Mouse (Mus musculus) embryo, embryonic 10 days (tissue): Measurements from ENCODE around the gene Aamp.
"Not testable (repeated sequence)": the region's sequence is repeated elsewhere in the genome, so short reads cannot be mapped to it uniquely, and the experiment has no call there.

ENCODE experiments used
- DNase-seq: peaks from one replicate; pipeline ENCODE4 v3.0.0-alpha.2; 2015; ENCODE audit warnings: low spot score

Aamp gene

GRCm38 (mm10) chr1:74284543-74285160, at the start of gene Aamp, which contains the start of gene Pnkd:
Aamp (minus strand) TSS chr1:74284738.
Pnkd (plus strand) TSS chr1:74284930.
- peak; percentile 100 for DNase-seq

GRCm38 (mm10) chr1:74332930-74333329, 48.4 kb upstream of the Aamp start:
- peak; percentile 15 for DNase-seq

DNA sequence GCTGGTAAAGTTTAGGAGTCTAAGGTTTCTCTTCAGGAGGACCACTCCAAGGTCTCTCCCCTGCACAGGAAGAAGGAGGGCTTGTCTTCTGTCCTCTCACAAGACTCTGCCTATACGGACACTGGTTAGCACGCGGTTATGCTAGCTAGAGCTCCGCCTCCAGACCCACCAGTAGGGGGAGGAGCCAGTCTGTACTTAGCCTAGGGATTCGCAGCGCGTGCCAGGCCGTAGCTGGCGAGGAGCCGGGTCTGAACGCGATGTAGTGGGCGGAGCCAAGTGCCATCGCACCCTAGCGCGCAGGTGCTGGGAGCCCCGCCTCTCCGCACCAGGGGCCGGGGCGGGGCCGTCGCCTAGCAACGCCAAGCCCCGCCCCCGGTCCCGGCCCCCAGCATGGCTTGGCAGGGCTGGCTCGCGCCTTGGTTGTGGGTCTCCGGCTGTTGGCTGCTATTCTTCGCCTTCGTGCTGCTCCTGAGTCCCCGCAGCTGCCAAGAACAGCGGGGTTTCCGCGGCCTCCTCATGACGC, 47.8 kb upstream of the Aamp start:
- peak; percentile 99 for DNase-seq

GRCm38 (mm10) chr1:74331046-74331681, 46.6 kb upstream of the Aamp start:
- no peak for DNase-seq

DNA sequence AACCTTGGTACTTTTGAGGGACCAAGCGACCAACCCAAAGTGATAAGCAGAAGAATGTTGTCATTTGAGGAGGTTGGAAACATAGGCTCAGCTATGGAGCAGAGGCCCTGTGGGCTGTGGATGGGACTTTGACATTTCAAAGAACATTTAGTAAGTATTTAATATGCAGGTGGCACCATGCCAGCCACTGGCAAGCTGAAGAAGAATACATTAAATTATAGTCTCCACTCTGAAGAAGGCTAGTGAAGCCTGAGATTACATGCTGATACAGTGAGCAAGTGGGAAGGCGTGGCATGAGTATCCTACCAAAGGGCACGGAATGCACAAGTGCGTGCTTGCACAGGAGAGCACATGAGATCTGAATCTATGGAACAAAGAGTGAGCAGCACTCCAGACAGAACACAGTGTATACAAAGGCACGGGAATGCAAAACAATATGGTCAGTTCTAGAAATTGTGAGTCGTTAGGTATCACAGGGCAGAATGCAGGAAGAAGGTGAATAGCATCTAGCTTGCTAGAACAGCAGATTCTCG, 45.4 kb upstream of the Aamp start:
- DNase-seq = no peak

DNA sequence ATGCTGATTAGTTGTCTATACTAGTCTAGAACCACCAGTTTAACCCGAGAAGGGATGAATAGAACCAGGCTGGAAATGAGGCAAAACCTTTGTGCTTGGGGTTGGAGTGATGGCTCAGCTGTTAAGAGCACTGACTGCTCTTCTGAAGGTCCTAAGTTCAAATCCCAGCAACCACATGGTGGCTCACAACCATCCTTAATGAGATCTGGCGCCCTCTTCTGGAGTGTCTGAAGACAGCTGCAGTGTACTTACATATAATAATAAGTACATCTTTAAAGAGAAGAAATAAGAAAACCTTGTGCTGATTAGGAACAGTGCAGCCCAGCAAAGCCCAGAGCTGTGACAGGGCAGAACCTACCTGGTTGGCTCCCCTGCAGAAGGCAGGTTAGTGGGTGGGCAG, 42.4 kb upstream of the Aamp start:
- DNase-seq = not testable (repeated sequence)

- DNase-seq = no peak
These were observed 36.9 kb upstream of the Aamp start for GRCm38 (mm10) chr1:74321396-74321795.

GRCm38 (mm10) chr1:74318711-74319110, 34.2 kb upstream of the Aamp start:
- DNase-seq = no peak

DNA sequence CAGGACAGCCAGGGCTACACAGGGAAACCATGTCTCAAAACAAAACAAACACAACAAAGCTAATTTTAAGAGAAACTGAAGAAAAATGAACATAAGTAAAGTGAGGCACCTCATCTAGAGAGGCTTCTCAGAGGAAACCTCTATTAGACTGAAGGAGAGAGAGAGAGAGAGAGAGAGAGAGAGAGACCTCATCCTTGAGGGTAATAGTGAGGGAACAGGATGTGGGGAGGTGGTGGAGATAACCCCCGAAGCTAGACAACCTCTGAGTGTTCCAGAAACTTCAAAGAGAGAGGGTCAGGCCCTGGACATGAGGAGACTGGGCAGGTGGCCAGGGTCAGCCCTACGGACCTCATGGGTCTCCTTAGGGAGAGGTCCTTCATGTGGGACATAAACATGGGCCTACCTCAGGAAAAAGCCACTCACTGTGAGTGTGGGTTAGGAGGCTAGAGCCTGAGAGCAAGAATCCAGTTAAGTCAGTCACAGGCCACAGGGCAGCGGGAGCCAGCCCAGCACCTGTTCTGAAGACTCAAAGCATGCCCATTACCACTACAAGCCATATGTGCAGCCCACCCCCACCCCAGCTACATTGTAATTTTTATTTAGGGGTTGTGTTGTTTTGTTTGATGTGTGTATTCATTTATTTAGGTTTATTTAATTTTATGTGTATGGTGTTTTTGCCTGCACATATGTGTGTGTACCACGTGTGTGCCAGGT, 31.7 kb upstream of the Aamp start:
- no peak for DNase-seq

DNA sequence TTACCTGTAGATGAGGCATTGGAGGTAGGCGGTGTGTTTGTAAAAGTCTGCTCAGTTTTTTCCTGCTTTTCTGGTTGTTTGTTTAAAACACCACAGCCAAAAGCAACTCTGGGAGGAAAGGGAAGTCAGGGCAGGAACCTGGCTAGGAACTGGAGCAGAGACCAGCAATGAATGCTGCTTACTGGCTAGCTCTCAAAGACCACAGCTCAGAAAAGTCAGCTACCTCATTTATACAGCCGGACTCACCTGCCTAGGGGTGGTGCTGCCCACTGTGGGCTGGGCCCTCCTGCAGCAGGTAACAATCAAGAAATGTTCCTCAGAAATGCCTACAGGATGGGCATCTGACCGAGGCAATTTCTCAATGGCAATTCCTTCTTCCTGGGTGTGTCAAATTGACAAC, 30.3 kb upstream of the Aamp start:
- no peak for DNase-seq

- DNase-seq = peak; percentile 94
These were observed 28.6 kb upstream of the Aamp start for GRCm38 (mm10) chr1:74313049-74313692.

GRCm38 (mm10) chr1:74309767-74310166, 25.2 kb upstream of the Aamp start:
- DNase-seq = no peak

DNA sequence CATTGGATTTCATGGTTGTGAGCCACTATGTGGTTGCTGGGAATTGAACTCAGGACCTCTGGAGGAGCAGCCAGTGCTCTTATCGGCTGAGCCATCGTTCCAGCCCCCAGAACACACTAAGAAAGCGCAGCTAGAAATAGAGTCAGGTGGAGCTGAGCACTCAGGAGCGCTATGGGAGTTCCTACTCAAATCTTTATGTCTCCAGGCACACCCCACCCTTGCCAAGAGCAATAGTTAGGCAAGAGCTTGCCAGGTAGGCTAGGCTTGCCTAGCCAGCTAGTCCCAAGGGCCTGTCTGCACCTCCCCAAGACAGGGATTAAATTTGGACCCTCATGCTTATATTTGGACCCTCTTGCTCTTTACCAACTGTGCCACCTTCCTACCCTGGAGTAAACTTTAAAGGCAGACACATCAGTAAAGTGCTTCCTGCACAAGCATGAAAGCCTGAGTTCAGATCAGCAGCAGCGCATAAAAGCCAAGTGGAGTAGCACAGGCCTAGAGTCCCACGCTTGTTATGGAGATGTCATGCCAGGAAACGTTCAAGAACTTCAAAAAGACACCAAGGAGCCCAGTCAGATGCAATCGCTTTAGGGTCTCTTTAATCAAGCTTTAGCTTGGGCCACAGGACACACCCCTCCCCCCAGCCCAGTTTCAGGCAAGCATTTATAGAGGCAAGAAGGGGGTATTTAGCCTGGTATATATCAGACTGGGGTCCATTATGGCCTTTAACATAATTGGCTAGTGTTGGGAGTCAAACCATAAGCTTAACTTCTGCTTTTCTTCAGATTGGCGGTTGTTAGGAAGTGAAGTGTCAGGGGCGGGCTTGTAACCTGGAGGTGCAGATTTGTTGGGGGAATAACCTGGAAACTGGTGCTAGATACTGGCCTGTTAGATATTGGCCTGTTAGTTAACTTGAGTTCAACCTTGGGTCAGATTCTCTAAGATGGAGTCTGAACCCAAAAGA, 23.7 kb upstream of the Aamp start:
- DNase-seq = no peak

- DNase-seq = no peak
These were observed 22.6 kb upstream of the Aamp start for GRCm38 (mm10) chr1:74307146-74307545.

GRCm38 (mm10) chr1:74305522-74305921, 21.0 kb upstream of the Aamp start, which contains the start of gene Tmbim1:
Tmbim1 (minus strand) TSS chr1:74305622.
- no peak for DNase-seq

DNA sequence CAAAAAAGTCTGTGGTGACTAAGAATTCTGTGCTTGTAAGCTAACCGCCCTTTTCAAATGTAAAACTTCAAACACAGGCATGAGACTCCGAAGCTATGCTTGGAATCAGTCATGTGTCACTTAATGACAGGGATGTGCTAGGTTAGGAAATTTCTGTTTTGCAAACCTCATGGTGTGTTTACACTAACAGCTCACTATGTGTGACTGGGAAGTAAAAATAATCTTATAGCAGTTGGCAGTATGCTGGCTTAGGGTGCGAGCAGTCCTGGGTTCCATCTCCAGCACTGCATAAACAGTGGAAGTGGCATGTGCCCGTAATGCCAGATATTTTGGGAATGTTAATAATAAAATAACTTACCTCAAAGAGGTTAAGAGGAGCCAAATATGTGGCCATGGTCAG, 20.4 kb upstream of the Aamp start:
- no peak for DNase-seq

DNA sequence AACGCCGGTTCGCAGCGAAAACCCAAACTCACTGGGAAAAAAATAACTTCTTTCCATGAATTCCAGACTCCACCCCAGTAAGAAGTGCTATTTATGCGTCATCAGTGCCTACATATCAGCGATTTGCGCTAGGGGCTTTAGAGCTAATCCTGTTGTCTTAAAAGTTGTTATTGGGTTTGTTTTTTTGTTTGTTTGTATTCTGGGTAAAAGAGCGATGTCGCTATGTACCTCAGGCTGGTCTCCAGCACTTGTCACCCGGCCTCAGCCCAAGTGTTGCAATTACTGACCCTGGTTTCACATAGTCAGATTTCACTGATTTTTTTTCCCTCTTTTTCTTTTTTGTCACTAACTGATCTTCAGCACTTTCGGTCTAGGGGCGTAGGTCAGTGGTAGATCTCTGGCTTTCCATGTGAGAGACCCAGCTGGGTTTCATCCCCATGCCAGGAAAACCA, 19.8 kb upstream of the Aamp start:
- DNase-seq = peak; percentile 36

- peak; percentile 64 for DNase-seq
These were observed 19.2 kb upstream of the Aamp start for GRCm38 (mm10) chr1:74303509-74304338.

DNA sequence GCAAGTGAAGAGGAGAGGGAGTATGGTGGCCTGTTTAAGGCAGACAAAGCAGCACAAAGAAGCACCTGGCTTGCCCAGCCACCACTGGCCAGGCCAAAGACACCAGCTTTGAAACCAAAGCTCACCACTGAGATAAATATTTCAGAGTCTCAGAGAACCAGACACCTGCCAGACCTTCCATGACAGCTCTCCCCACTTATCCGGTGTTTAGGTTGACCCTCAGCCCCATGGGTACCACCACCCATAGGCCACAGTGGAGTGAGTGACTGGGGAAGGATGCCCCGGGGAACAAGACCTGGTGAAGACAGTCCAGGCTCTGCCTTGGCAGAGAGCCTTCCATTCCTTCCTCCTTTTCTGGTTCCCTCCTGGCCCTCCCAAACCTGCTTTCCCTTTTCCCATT, 18.3 kb upstream of the Aamp start:
- no peak for DNase-seq

DNA sequence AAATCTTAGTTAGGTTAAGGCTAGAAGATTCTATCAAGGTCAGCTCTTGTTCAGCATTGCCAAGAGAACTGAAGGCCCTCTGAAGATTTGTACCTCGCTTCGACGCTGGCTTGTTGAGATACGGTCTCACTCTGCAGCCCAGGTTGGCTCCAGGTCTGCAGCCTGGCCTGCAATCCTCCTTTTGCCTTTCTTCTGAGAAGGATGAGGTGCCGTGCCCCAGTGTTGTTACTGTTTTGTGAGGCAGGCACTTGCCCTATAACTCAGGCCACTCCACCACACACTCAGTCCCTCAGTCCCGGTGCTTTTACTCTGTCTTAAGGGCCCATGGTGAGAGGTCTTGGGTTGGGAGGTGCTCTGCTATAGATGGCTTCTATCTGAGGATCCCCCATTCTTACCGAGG, 17.7 kb upstream of the Aamp start:
- no peak for DNase-seq
